Mouse (Mus musculus) myocyte (in vitro differentiated cells): ENCODE measurements around the gene Lmbr1. TPM values are rescaled to one million over a fixed set of nuclear protein-coding genes. Genes with fewer than 3 reads are reported as not detected.

Experiments used
- H3K27me3 ChIP-seq: one replicate; pipeline ENCODE4 v1.6.1; 2011; ENCODE audit not compliant: control insufficient read depth, insufficient read depth, insufficient read length
- H3K36me3 ChIP-seq: one replicate; pipeline ENCODE4 v1.6.1; 2011; ENCODE audit not compliant: control insufficient read depth, insufficient read depth
- H3K4me2 ChIP-seq: one replicate; pipeline ENCODE4 v1.6.1; 2011; ENCODE audit warnings: low read depth, control low read depth
- H3K4me3 ChIP-seq: one replicate; pipeline ENCODE4 v1.5.1; 2011; ENCODE audit warnings: mild to moderate bottlenecking, control low read depth, moderate library complexity
- H3K79me2 ChIP-seq: one replicate; pipeline ENCODE4 v1.6.1; 2011; ENCODE audit not compliant: control insufficient read depth, insufficient read depth
- H3ac ChIP-seq: one replicate; pipeline ENCODE4 v1.6.1; 2011; ENCODE audit not compliant: control insufficient read depth, insufficient read length
- CEBPB ChIP-seq: IDR thresholded peaks from 2 replicates; pipeline ENCODE4 v1.6.1; 2011; ENCODE audit warnings: mild to moderate bottlenecking, moderate library complexity; ENCODE audit not compliant: poor library complexity, insufficient read depth, severe bottlenecking
- E2F4 ChIP-seq: IDR thresholded peaks from one replicate; pipeline ENCODE4 v1.6.1; 2011; ENCODE audit warnings: mild to moderate bottlenecking, control low read depth, moderate library complexity; ENCODE audit not compliant: insufficient read depth
- MAX ChIP-seq: IDR thresholded peaks from one replicate; pipeline ENCODE4 v1.6.1; 2011; ENCODE audit warnings: low read depth, mild to moderate bottlenecking, control low read depth
- MYOD1 ChIP-seq, 3 experiments: IDR thresholded peaks; one replicate each; pipeline ENCODE4 v1.6.1; 2011; ENCODE audit warnings: control low read depth in 2 of 3, low read depth in 2 of 3, mild to moderate bottlenecking in 2 of 3, moderate library complexity in 1 of 3; ENCODE audit not compliant: insufficient read length in 2 of 3, control insufficient read depth in 1 of 3
- MYOG ChIP-seq, 3 experiments: IDR thresholded peaks; one replicate each; pipeline ENCODE4 v1.6.1; 2011; ENCODE audit warnings: control low read depth in 2 of 3, low read depth in 2 of 3, mild to moderate bottlenecking in 2 of 3; ENCODE audit not compliant: insufficient read length in 2 of 3, control insufficient read depth in 1 of 3, insufficient read depth in 1 of 3
- POLR2A ChIP-seq: IDR thresholded peaks from one replicate; pipeline ENCODE4 v1.6.1; 2011; ENCODE audit warnings: low read depth, mild to moderate bottlenecking, control low read depth, moderate library complexity; ENCODE audit not compliant: insufficient read length
- POLR2AphosphoS2 ChIP-seq: IDR thresholded peaks from one replicate; pipeline ENCODE4 v1.6.1; 2011; ENCODE audit warnings: low read depth, control low read depth; ENCODE audit not compliant: insufficient read length
- REST ChIP-seq: IDR thresholded peaks from one replicate; pipeline ENCODE4 v1.6.1; 2011; ENCODE audit warnings: mild to moderate bottlenecking, control low read depth, moderate library complexity; ENCODE audit not compliant: insufficient read depth, insufficient read length
- SRF ChIP-seq: IDR thresholded peaks from one replicate; pipeline ENCODE4 v1.6.1; 2011; ENCODE audit warnings: low read depth; ENCODE audit not compliant: control insufficient read depth, insufficient read length
- TCF12 ChIP-seq: IDR thresholded peaks from one replicate; pipeline ENCODE4 v1.6.1; 2011; ENCODE audit warnings: mild to moderate bottlenecking, control low read depth; ENCODE audit not compliant: poor library complexity, insufficient read depth, severe bottlenecking
- TCF3 ChIP-seq: IDR thresholded peaks from one replicate; pipeline ENCODE4 v1.6.1; 2011; ENCODE audit warnings: low read depth, control low read depth; ENCODE audit not compliant: insufficient read length
- USF1 ChIP-seq: IDR thresholded peaks from one replicate; pipeline ENCODE4 v1.6.1; 2011; ENCODE audit warnings: low read depth, mild to moderate bottlenecking, control low read depth, moderate library complexity
- polyA plus RNA-seq: library from polyadenylated mRNA; unstranded; fragments of >200 nt; fragmentation: generic; extraction: Trizol; gene quantifications from one replicate; pipeline ENCODE4 v1.2.1, GENCODE M21; 2012; ENCODE audit warnings: missing spikeins

Lmbr1 gene
- polyA plus RNA-seq, 1 experiment = 2.9 TPM

- Histone ChIP-seq H3K79me2 (no peaks in the 10 kb centered on the region), H3K27me3 (no peaks in the 10 kb centered on the region), H3K4me3 (no peak overlapping the region), H3K36me3 (no peaks in the 10 kb centered on the region), H3K4me2 (no peak overlapping the region), H3ac (no peak overlapping the region)
- TF ChIP-seq MAX (no peak), SRF (no peak), REST (no peak), E2F4 (no peak), TCF12 (no peak), CEBPB (no peak), POLR2A (no peak), MYOG (IDR thresholded peaks at IDR 0.05; ENCODE audit: control insufficient read depth in 1 of 3, insufficient read depth in 1 of 3, insufficient read length in 2 of 3, low read depth in 2 of 3) (no peak), TCF3 (no peak), USF1 (no peak), POLR2AphosphoS2 (no peak), MYOD1 (IDR thresholded peaks at IDR 0.05; ENCODE audit: control insufficient read depth in 1 of 3, insufficient read length in 2 of 3, low read depth in 2 of 3) (no peak)
These were observed 133.4 kb downstream of the Lmbr1 start for GRCm38 (mm10) chr5:29244769-29245168.

DNA sequence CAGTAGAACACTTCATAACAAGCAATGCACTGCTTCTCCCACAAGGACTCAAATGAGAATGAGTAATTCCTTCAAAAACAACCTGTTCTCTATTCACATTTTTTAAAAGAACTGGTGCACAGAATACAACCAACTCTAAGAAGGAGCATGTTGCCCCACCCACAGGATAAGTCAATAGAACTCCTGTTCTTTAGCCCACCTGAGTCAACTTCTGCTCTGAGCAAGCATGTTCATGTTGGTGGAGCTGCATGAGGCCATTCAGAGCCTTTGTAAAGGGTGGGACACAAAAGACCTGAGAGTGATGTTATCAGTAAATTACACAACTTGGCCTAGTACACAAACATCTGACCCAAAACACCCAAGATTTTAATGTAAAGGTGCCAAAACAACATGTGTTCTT is 139.8 kb downstream of the Lmbr1 start:
- H3K79me2 ChIP-seq = no peaks in the 10 kb centered on the region
- no peak overlapping the region for H3K4me3 ChIP-seq
- H3K36me3 ChIP-seq = no peaks in the 10 kb centered on the region
- TF ChIP-seq POLR2A = no peak
- no peak for TF ChIP-seq TCF3
- no peak for TF ChIP-seq E2F4
- no peak for TF ChIP-seq MYOG (IDR thresholded peaks at IDR 0.05; ENCODE audit: control insufficient read depth in 1 of 3, insufficient read depth in 1 of 3, insufficient read length in 2 of 3, low read depth in 2 of 3)
- TF ChIP-seq MYOD1 (IDR thresholded peaks at IDR 0.05; ENCODE audit: control insufficient read depth in 1 of 3, insufficient read length in 2 of 3, low read depth in 2 of 3) = no peak
- TF ChIP-seq TCF12 = no peak
- no peak for TF ChIP-seq REST
- TF ChIP-seq USF1 = no peak
- no peak for TF ChIP-seq SRF
- no peak for TF ChIP-seq MAX
- no peak for TF ChIP-seq CEBPB
- TF ChIP-seq POLR2AphosphoS2 = no peak
- no peaks in the 10 kb centered on the region for H3K27me3 ChIP-seq
- H3K4me2 ChIP-seq = no peak overlapping the region
- H3ac ChIP-seq = no peak overlapping the region

DNA sequence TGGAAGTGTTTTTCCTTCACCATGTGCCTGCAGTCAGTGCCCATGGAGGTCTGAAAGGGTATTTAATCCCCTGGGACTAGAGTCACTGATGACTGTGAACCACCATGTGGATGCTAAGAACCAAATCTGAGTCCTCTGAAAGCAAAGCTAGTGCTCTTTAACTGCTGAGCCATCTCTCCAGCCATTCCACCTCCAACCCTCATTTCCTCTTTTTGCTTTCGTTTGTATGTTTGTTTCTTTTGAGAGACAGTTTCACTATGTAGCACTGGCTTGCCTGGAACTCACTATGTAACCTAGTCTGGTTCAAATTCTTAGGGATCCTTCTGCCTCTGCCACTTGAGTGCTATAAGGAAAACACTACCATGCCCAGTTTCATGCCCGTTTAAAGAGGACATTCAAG is 147.7 kb downstream of the Lmbr1 start:
- H3ac ChIP-seq = no peak overlapping the region
- H3K36me3 ChIP-seq = no peaks in the 10 kb centered on the region
- H3K4me2 ChIP-seq = no peak overlapping the region
- no peak for TF ChIP-seq MYOG (IDR thresholded peaks at IDR 0.05; ENCODE audit: control insufficient read depth in 1 of 3, insufficient read depth in 1 of 3, insufficient read length in 2 of 3, low read depth in 2 of 3)
- TF ChIP-seq E2F4 = no peak
- TF ChIP-seq POLR2AphosphoS2 = no peak
- no peak for TF ChIP-seq TCF12
- TF ChIP-seq POLR2A = no peak
- no peak for TF ChIP-seq REST
- TF ChIP-seq TCF3 = no peak
- no peak for TF ChIP-seq SRF
- no peak for TF ChIP-seq MAX
- TF ChIP-seq CEBPB = no peak
- TF ChIP-seq MYOD1 (IDR thresholded peaks at IDR 0.05; ENCODE audit: control insufficient read depth in 1 of 3, insufficient read length in 2 of 3, low read depth in 2 of 3) = no peak
- TF ChIP-seq USF1 = no peak
- no peaks in the 10 kb centered on the region for H3K79me2 ChIP-seq
- H3K27me3 ChIP-seq = no peaks in the 10 kb centered on the region
- no peak overlapping the region for H3K4me3 ChIP-seq

GRCm38 (mm10) chr5:29224089-29224488 is 154.1 kb downstream of the Lmbr1 start:
- H3K36me3 ChIP-seq = no peaks in the 10 kb centered on the region
- H3K4me3 ChIP-seq = no peak overlapping the region
- H3K79me2 ChIP-seq = no peaks in the 10 kb centered on the region
- TF ChIP-seq USF1 = no peak
- TF ChIP-seq E2F4 = no peak
- no peak for TF ChIP-seq MYOG (IDR thresholded peaks at IDR 0.05; ENCODE audit: control insufficient read depth in 1 of 3, insufficient read depth in 1 of 3, insufficient read length in 2 of 3, low read depth in 2 of 3)
- no peak for TF ChIP-seq POLR2A
- TF ChIP-seq REST = no peak
- H3K4me2 ChIP-seq = no peak overlapping the region
- H3K27me3 ChIP-seq = no peaks in the 10 kb centered on the region
- no peak overlapping the region for H3ac ChIP-seq

GRCm38 (mm10) chr5:29217997-29218396 is 160.2 kb downstream of the Lmbr1 start:
- Histone ChIP-seq H3K79me2 (no peaks in the 10 kb centered on the region), H3K4me3 (no peak overlapping the region), H3K27me3 (no peaks in the 10 kb centered on the region), H3K36me3 (no peaks in the 10 kb centered on the region), H3K4me2 (no peak overlapping the region), H3ac (no peak overlapping the region)
- TF ChIP-seq USF1 = no peak
- TF ChIP-seq MYOG (IDR thresholded peaks at IDR 0.05; ENCODE audit: control insufficient read depth in 1 of 3, insufficient read depth in 1 of 3, insufficient read length in 2 of 3, low read depth in 2 of 3) = no peak
- no peak for TF ChIP-seq POLR2A
- no peak for TF ChIP-seq E2F4
- TF ChIP-seq MYOD1 (IDR thresholded peaks at IDR 0.05; ENCODE audit: control insufficient read depth in 1 of 3, insufficient read length in 2 of 3, low read depth in 2 of 3) = no peak
- no peak for TF ChIP-seq TCF3
- no peak for TF ChIP-seq TCF12
- TF ChIP-seq SRF = no peak
- TF ChIP-seq MAX = no peak
- TF ChIP-seq REST = no peak
